Mouse (Mus musculus) heart, embryonic 11.5 days (tissue): ENCODE data around the gene Thoc2. TPM values are rescaled to one million over a fixed set of nuclear protein-coding genes. Genes with fewer than 3 reads are reported as not detected.
"Not testable (repeated sequence)": the region's sequence is repeated elsewhere in the genome, so short reads cannot be mapped to it uniquely, and the experiment has no call there.

ENCODE experiments used
- ATAC-seq: fragments of 200-750 bp; cut with Nextera tagmentation; replicated peaks from 2 replicates; pipeline ENCODE4 v1.8.0; 2017; ENCODE audit warnings: moderate library complexity; ENCODE audit not compliant: insufficient number of reproducible peaks, low FRiP score, low TSS enrichment
- H3K27ac ChIP-seq: fragments of 300-500 bp; sonication (generic); 2 replicates; pipeline ENCODE4 v1.5.1; 2014; ENCODE audit warnings: mild to moderate bottlenecking, low read depth, low read length
- H3K27me3 ChIP-seq: fragments of 300-500 bp; sonication (generic); 2 replicates; pipeline ENCODE4 v1.6.1; 2014; ENCODE audit warnings: mild to moderate bottlenecking, low read length, mixed read lengths; ENCODE audit not compliant: control insufficient read depth, insufficient read depth
- H3K36me3 ChIP-seq: fragments of 300-500 bp; sonication (generic); 2 replicates; pipeline ENCODE4 v1.6.1; 2014; ENCODE audit warnings: mild to moderate bottlenecking, low read length, moderate library complexity, mixed read lengths; ENCODE audit not compliant: control insufficient read depth, insufficient read depth
- H3K4me1 ChIP-seq: fragments of 300-500 bp; sonication (generic); 2 replicates; pipeline ENCODE4 v1.6.1; 2014; ENCODE audit warnings: low read length; ENCODE audit not compliant: control insufficient read depth, insufficient read depth
- H3K4me2 ChIP-seq: fragments of 300-500 bp; sonication (generic); 2 replicates; pipeline ENCODE4 v1.6.1; 2014; ENCODE audit warnings: mild to moderate bottlenecking, moderate library complexity
- H3K4me3 ChIP-seq: fragments of 300-500 bp; sonication (generic); 2 replicates; pipeline ENCODE4 v1.5.1; 2014; ENCODE audit warnings: low read depth, low read length
- H3K9ac ChIP-seq: fragments of 300-500 bp; sonication (generic); 2 replicates; pipeline ENCODE4 v1.6.1; 2014; ENCODE audit warnings: mild to moderate bottlenecking, low read depth, low read length, moderate library complexity
- H3K9me3 ChIP-seq: fragments of 300-500 bp; sonication (generic); replicated peaks from 2 replicates; pipeline ENCODE4 v1.6.1; 2016; ENCODE audit warnings: low read length; ENCODE audit not compliant: control insufficient read depth
- WGBS: fragments of 180-500 bp; shearing (Covaris S2); extraction: QIAGEN DNeasy Blood & Tissue Kit; methylation state at CpG from one replicate; pipeline ENCODE4 v1.1.7; 2014; ENCODE audit not compliant: insufficient replicate concordance; 5-methylcytosine and 5-hydroxymethylcytosine counted together
- polyA plus RNA-seq: library from polyadenylated mRNA; unstranded; fragments of >200 nt; fragmentation: Nextera tagmentation; extraction: Ambion mirVana; gene quantifications from 2 replicates; pipeline ENCODE4 v1.2.1, GENCODE M21; 2014

Thoc2 gene
- 64.4 and 72.5 TPM in 2 replicates for polyA plus RNA-seq

- H3K9me3 ChIP-seq, result no peaks in the 10 kb centered on the region
- 92% methylated on average over 1 of the region's 1 CpGs for WGBS
- H3K9ac ChIP-seq, result no peak within 1 kb of the TSS
- no peaks in the 10 kb centered on the region for H3K36me3 ChIP-seq
- no peak within 1 kb of the TSS for H3K4me2 ChIP-seq
- no peak within 1 kb of the TSS for H3K27ac ChIP-seq
- ATAC-seq, result no peak
- no peaks in the 10 kb centered on the region for H3K27me3 ChIP-seq
- H3K4me1 ChIP-seq, result no peaks in the 10 kb centered on the region
- no peak within 1 kb of the TSS for H3K4me3 ChIP-seq
These were observed at the start of gene Thoc2 for GRCm38 (mm10) chrX:41920574-41920973. Thoc2 (minus strand) TSS chrX:41920674.

- Histone ChIP-seq H3K27ac (no peak overlapping the region), H3K4me3 (no peak overlapping the region), H3K4me1 (no peaks in the 10 kb centered on the region), H3K27me3 (no peaks in the 10 kb centered on the region), H3K4me2 (no peak overlapping the region), H3K36me3 (no peaks in the 10 kb centered on the region), H3K9me3 (no peaks in the 10 kb centered on the region), H3K9ac (no peak overlapping the region)
- no peak for ATAC-seq
- 93% methylated on average over 2 of the region's 2 CpGs for WGBS
These were observed 49.6 kb upstream of the Thoc2 start for GRCm38 (mm10) chrX:41970096-41970495.

GRCm38 (mm10) chrX:41969341-41969740, 48.9 kb upstream of the Thoc2 start:
- Histone ChIP-seq H3K4me1 (no peaks in the 10 kb centered on the region), H3K9ac (no peak overlapping the region)
- ATAC-seq, result no peak

GRCm38 (mm10) chrX:41957161-41957560, 36.7 kb upstream of the Thoc2 start:
- ATAC-seq, result no peak
- 66% methylated on average over 4 of the region's 4 CpGs for WGBS
- no peak overlapping the region for H3K27ac ChIP-seq

More at GRCm38 (mm10) chrX:41969341-41969740, 48.9 kb upstream of the Thoc2 start:
- no peak overlapping the region for H3K27ac ChIP-seq
- 79% methylated on average over 4 of the region's 4 CpGs for WGBS
- no peaks in the 10 kb centered on the region for H3K27me3 ChIP-seq
- H3K36me3 ChIP-seq, result no peaks in the 10 kb centered on the region
- H3K4me2 ChIP-seq, result no peak overlapping the region
- H3K4me3 ChIP-seq, result no peak overlapping the region
- H3K9me3 ChIP-seq, result no peaks in the 10 kb centered on the region

GRCm38 (mm10) chrX:41941840-41942239, 21.4 kb upstream of the Thoc2 start:
- no peak for ATAC-seq
- Histone ChIP-seq H3K36me3 (no peaks in the 10 kb centered on the region), H3K27me3 (no peaks in the 10 kb centered on the region), H3K9ac (no peak overlapping the region), H3K4me3 (no peak overlapping the region), H3K9me3 (no peaks in the 10 kb centered on the region), H3K4me1 (no peaks in the 10 kb centered on the region), H3K27ac (no peak overlapping the region), H3K4me2 (no peak overlapping the region)
- WGBS, result 76% methylated on average over 5 of the region's 5 CpGs

More at GRCm38 (mm10) chrX:41957161-41957560, 36.7 kb upstream of the Thoc2 start:
- H3K36me3 ChIP-seq, result no peaks in the 10 kb centered on the region
- H3K9me3 ChIP-seq, result no peaks in the 10 kb centered on the region
- H3K4me1 ChIP-seq, result no peaks in the 10 kb centered on the region
- H3K9ac ChIP-seq, result no peak overlapping the region
- no peak overlapping the region for H3K4me2 ChIP-seq
- no peak overlapping the region for H3K4me3 ChIP-seq
- H3K27me3 ChIP-seq, result no peaks in the 10 kb centered on the region

- H3K9ac ChIP-seq, H3K27ac ChIP-seq, H3K4me1 ChIP-seq, H3K9me3 ChIP-seq, H3K4me3 ChIP-seq, H3K27me3 ChIP-seq, ATAC-seq, H3K4me2 ChIP-seq, H3K36me3 ChIP-seq: not testable (repeated sequence)
- 45% methylated on average over 6 of the region's 6 CpGs for WGBS
These were observed 11.3 kb upstream of the Thoc2 start for GRCm38 (mm10) chrX:41931821-41932220.

- 45% methylated on average over 5 of the region's 5 CpGs for WGBS
These were observed 4.2 kb upstream of the Thoc2 start for GRCm38 (mm10) chrX:41924708-41925107.

GRCm38 (mm10) chrX:41912061-41912401, 8.4 kb downstream of the Thoc2 start:
- peak overlapping the region; percentile 51 for H3K4me2 ChIP-seq
- peak overlapping the region; percentile 70 for H3K4me3 ChIP-seq
- no peaks in the 10 kb centered on the region; the same call in 1 of the 2 replicates for H3K9me3 ChIP-seq
- ATAC-seq, result no peak
- peak overlapping the region; percentile 75; the same call in 1 of the 2 replicates for H3K9ac ChIP-seq
- no peaks in the 10 kb centered on the region for H3K27me3 ChIP-seq
- no peaks in the 10 kb centered on the region for H3K36me3 ChIP-seq
- 0 out of 2 replicates have a peak overlapping the region, but pooled peaks have one; percentile 22 for H3K27ac ChIP-seq
- WGBS, result 40% methylated on average over 10 of the region's 10 CpGs
- H3K4me1 ChIP-seq, result no peaks in the 10 kb centered on the region

More at GRCm38 (mm10) chrX:41924708-41925107, 4.2 kb upstream of the Thoc2 start:
- Histone ChIP-seq H3K4me3 (no peak overlapping the region), H3K9me3 (no peaks in the 10 kb centered on the region), H3K27me3 (no peaks in the 10 kb centered on the region), H3K27ac (no peak overlapping the region), H3K36me3 (no peaks in the 10 kb centered on the region), H3K4me2 (no peak overlapping the region), H3K9ac (no peak overlapping the region), H3K4me1 (no peaks in the 10 kb centered on the region)
- ATAC-seq, result no peak

GRCm38 (mm10) chrX:41911390-41912060, 8.9 kb downstream of the Thoc2 start:
- no peaks in the 10 kb centered on the region for H3K36me3 ChIP-seq
- H3K9me3 ChIP-seq, result no peaks in the 10 kb centered on the region; the same call in 1 of the 2 replicates
- peak overlapping the region; percentile 85 for H3K27ac ChIP-seq
- no peaks in the 10 kb centered on the region for H3K27me3 ChIP-seq
- peak; percentile 95 for ATAC-seq
- H3K4me2 ChIP-seq, result peak overlapping the region; percentile 58
- H3K9ac ChIP-seq, result peak overlapping the region; percentile 75
- no peaks in the 10 kb centered on the region; the same call in 1 of the 2 replicates for H3K4me1 ChIP-seq
- H3K4me3 ChIP-seq, result peak overlapping the region; percentile 70
- WGBS, result 9% methylated on average over 57 of the region's 59 CpGs
